Mouse (Mus musculus): ENCODE data around the gene Itfg1.

DNA sequence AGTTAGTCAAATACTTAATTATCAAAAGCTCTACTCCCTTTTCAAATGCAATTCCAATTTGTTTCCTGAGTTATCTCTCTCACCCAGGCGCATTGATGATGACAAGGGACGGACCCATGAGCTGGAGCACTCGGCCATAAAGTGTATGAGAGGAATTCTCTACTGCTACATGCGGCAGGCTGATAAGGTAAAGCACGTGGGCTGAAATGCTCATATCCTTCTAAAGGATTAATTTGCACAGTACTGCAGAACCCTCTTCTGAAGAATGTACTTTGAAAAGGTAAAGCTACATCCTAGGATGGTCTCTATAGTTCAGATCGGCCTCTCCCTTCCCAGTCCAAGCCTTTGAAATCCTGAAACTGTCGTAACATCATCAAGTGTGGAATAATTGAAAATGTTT, 38.9 kb upstream of the Itfg1 start:
- TF ChIP-seq CTCF (IDR thresholded peaks at IDR 0.05; ENCODE audit: low read depth) (no peak), EP300 (IDR thresholded peaks at IDR 0.05; ENCODE audit: low read depth) (no peak)

All from liver, postnatal 0 days (tissue).